Comparison of ENCODE assay signal across 9 mouse cellular contexts in genomic region chr17:83707372-83707771, GRCm38 (mm10). TPM values are rescaled to one million over a fixed set of nuclear protein-coding genes. Genes with fewer than 3 reads are reported as not detected.
DNase-seq lines count a peak whose midpoint lies in the region; ATAC-seq and TF ChIP-seq lines count a peak whose summit lies in the region.
"Had no signal": no experiment of that assay in that cellular context is flagged by ENCODE, and none has a peak within 500 bp of the region (broad histone marks: within the 10 kb centered on the region; RNA-seq: fewer than 3 reads in every experiment).

No protein-coding gene starts in this region.

- H3K27ac ChIP-seq in heart, embryonic 11.5 days (ENCODE audit: low read depth, low read length): no peak overlapping the region; the same call in 1 of the 2 replicates
- no peak overlapping the region for H3K27ac ChIP-seq in forebrain, embryonic 11.5 days (ENCODE audit: low read depth, low read length)
- H3K27ac ChIP-seq in liver, postnatal 0 days (ENCODE audit: low read depth): peak overlapping the region; percentile 96

- peak overlapping the region; percentile 93; the same call in 1 of the 2 replicates for H3K4me3 ChIP-seq in heart, embryonic 11.5 days (ENCODE audit: low read depth, low read length)
- H3K4me3 ChIP-seq in forebrain, embryonic 11.5 days (ENCODE audit: low read depth, low read length): no peak overlapping the region
- peak overlapping the region; percentile 93 for H3K4me3 ChIP-seq in liver, postnatal 0 days (ENCODE audit: low read depth, low read length)

- no peaks in the 10 kb centered on the region for H3K9me3 ChIP-seq in heart, embryonic 11.5 days (replicated peaks; ENCODE audit: control insufficient read depth, low read length)
- H3K9me3 ChIP-seq in forebrain, embryonic 11.5 days (ENCODE audit: control insufficient read depth, low read length): no peaks in the 10 kb centered on the region
- H3K9me3 ChIP-seq in liver, postnatal 0 days (ENCODE audit: low read length): no peaks in the 10 kb centered on the region

- no peak for TF ChIP-seq CTCF in liver, postnatal 0 days (IDR thresholded peaks at IDR 0.05; ENCODE audit: low read depth)

- no peak for DNase-seq in heart, adult 8-10 months (ENCODE audit: low spot score)
- DNase-seq in B cell, adult 2 months: peak; percentile 20 to 31
- no peak for DNase-seq in forebrain, embryonic 11.5 days (ENCODE audit: low spot score)
- DNase-seq in liver, postnatal 0 days: no peak
- DNase-seq in ovary, postnatal 14 days (ENCODE audit: low spot score): no peak
- no peak for DNase-seq in right cerebral cortex, postnatal 10 days (ENCODE audit: low spot score in 2 of 2)

- WGBS in heart, embryonic 11.5 days (ENCODE audit: insufficient replicate concordance): 81% methylated on average over 4 of the region's 4 CpGs
- WGBS in forebrain, embryonic 11.5 days: 93% methylated on average over 4 of the region's 4 CpGs
- WGBS in liver, postnatal 0 days (ENCODE audit: insufficient replicate concordance): 66% methylated on average over 4 of the region's 4 CpGs

- H3K4me2 ChIP-seq in heart, embryonic 11.5 days: peak overlapping the region; percentile 75
- H3K4me2 ChIP-seq in forebrain, embryonic 11.5 days (ENCODE audit: low read depth, low read length, severe bottlenecking): peak overlapping the region; percentile 90; the same call in 1 of the 2 replicates
- peak overlapping the region; percentile 99 for H3K4me2 ChIP-seq in liver, postnatal 0 days (ENCODE audit: low read depth, low read length)

- TF ChIP-seq EP300 in liver, postnatal 0 days (IDR thresholded peaks at IDR 0.05; ENCODE audit: low read depth): no peak

- no peaks in the 10 kb centered on the region for H3K27me3 ChIP-seq in heart, embryonic 11.5 days (ENCODE audit: control insufficient read depth, insufficient read depth, low read length)
- H3K27me3 ChIP-seq in forebrain, embryonic 11.5 days (ENCODE audit: control insufficient read depth, insufficient read depth, low read length): no peaks in the 10 kb centered on the region
- H3K27me3 ChIP-seq in liver, postnatal 0 days (ENCODE audit: insufficient read depth, low read length): no peaks in the 10 kb centered on the region
- H3K27me3 ChIP-seq: Patski had no signal

- H3K9ac ChIP-seq in heart, embryonic 11.5 days (ENCODE audit: low read depth, low read length): peak overlapping the region; percentile 99
- no peak overlapping the region for H3K9ac ChIP-seq in forebrain, embryonic 11.5 days (ENCODE audit: low read length)
- peak overlapping the region; percentile 91 for H3K9ac ChIP-seq in liver, postnatal 0 days (replicated peaks)

- peaks cover 4% of the 10 kb centered on the region; the same call in 1 of the 2 replicates for H3K4me1 ChIP-seq in heart, embryonic 11.5 days (ENCODE audit: control insufficient read depth, insufficient read depth, low read length)
- peaks cover 2% of the 10 kb centered on the region; the same call in 1 of the 2 replicates for H3K4me1 ChIP-seq in forebrain, embryonic 11.5 days (replicated peaks; ENCODE audit: control insufficient read depth, insufficient read depth, low read length)
- H3K4me1 ChIP-seq in liver, postnatal 0 days (ENCODE audit: insufficient read depth): peaks cover 24% of the 10 kb centered on the region

- no peak for ATAC-seq in heart, embryonic 11.5 days (replicated peaks; ENCODE audit: insufficient number of reproducible peaks, low FRiP score, low TSS enrichment)
- ATAC-seq in forebrain, embryonic 11.5 days (replicated peaks; ENCODE audit: low FRiP score): no peak
- ATAC-seq in liver, postnatal 0 days: no peak
- ATAC-seq in erythroid progenitor cell, adult 5-6 weeks (replicated peaks; ENCODE audit: low FRiP score, poor library complexity, severe bottlenecking): no peak; the same call in 1 of the 2 replicates

- peaks cover 7% of the 10 kb centered on the region; the same call in 1 of the 2 replicates for H3K36me3 ChIP-seq in heart, embryonic 11.5 days (ENCODE audit: control insufficient read depth, insufficient read depth, low read length)
- no peaks in the 10 kb centered on the region for H3K36me3 ChIP-seq in forebrain, embryonic 11.5 days (ENCODE audit: control insufficient read depth, insufficient read depth, low read length)
- peaks cover 16% of the 10 kb centered on the region; the same call in 1 of the 2 replicates for H3K36me3 ChIP-seq in liver, postnatal 0 days (replicated peaks; ENCODE audit: insufficient read depth, low read length)

RNA-seq across cellular contexts. Expression of gene Mta3, which starts 1.4 kb away (rescaled TPM):
- polyA plus RNA-seq in heart, embryonic 11.5 days (2014; fragmentation: Nextera tagmentation; extraction: Ambion mirVana): 38.1 and 48.6 TPM in 2 replicates
- total RNA-seq in heart, adult 8-10 months (2022): 10 to 100 TPM; 17.6 to 19.6 (median 18.6) TPM
- 32.9 and 38.4 TPM in 2 replicates for polyA plus RNA-seq in forebrain, embryonic 11.5 days (2014; fragmentation: Nextera tagmentation; extraction: Ambion mirVana)
- 26.1 and 28.1 TPM in 2 replicates for polyA plus RNA-seq in liver, postnatal 0 days (2015; fragmentation: Nextera tagmentation; extraction: Ambion mirVana)
- total RNA-seq in erythroid progenitor cell, adult 5-6 weeks (2015; ENCODE audit: low replicate concordance): 61.6 and 69.6 TPM in 2 replicates
- total RNA-seq in erythroid progenitor cell, adult 5-6 weeks (2017; ENCODE audit: low replicate concordance): 57.6 and 59.2 TPM in 2 replicates

Comparison
In these comparisons a context has a peak if more than half of its experiments do, and no peak if none do; other contexts are left out.
1. DNase-seq: peak in B cell, adult 2 months (2 of 2); none in heart, adult 8-10 months (single experiment), forebrain, embryonic 11.5 days (single experiment), liver, postnatal 0 days (single experiment), ovary, postnatal 14 days (single experiment) and right cerebral cortex, postnatal 10 days (0 of 2).
2. Peak in every context shown above with its lines, with median percentiles within 50 percentile points of each other: H3K4me2 ChIP-seq.